Comparison of ENCODE assay signal across 13 mouse cellular contexts in genomic region chr9:121903476-121904305, GRCm38 (mm10). TPM values are rescaled to one million over a fixed set of nuclear protein-coding genes. Genes with fewer than 3 reads are reported as not detected.
DNase-seq lines count a peak whose midpoint lies in the region; ATAC-seq lines count a peak whose summit lies in the region.
"Had no signal": no experiment of that assay in that cellular context is flagged by ENCODE, and none has a peak within 500 bp of the region (broad histone marks: within the 10 kb centered on the region; RNA-seq: fewer than 3 reads in every experiment).

No protein-coding gene starts in this region.

- no peak overlapping the region for H3K4me3 ChIP-seq in forebrain, embryonic 11.5 days (ENCODE audit: low read depth, low read length)
- H3K4me3 ChIP-seq: layer of hippocampus, adult 2 months; limb, embryonic 15.5 days had no signal

- no peak overlapping the region for H3K9ac ChIP-seq in forebrain, embryonic 11.5 days (ENCODE audit: low read length)
- H3K9ac ChIP-seq: hindbrain, embryonic 14.5 days; limb, embryonic 15.5 days had no signal

- WGBS in forebrain, embryonic 11.5 days = 79% methylated on average over 8 of the region's 8 CpGs

- peak; percentile 7 for DNase-seq in kidney, postnatal 10 days
- no peak for DNase-seq in kidney, adult 8-10 months
- peak; percentile 85 for DNase-seq in A20 (ENCODE audit: low read depth, low spot score)
- peak; percentile 62 for DNase-seq in adrenal gland, postnatal 14 days
- peak; percentile 58 for DNase-seq in gastrocnemius, postnatal 25 days
- no peak for DNase-seq in forebrain, embryonic 11.5 days (ENCODE audit: low spot score)
- DNase-seq in c-Kit-positive CD71-positive TER-119-positive erythroid progenitor cells, embryonic 14.5 days (ENCODE audit: low spot score) = no peak

- no peaks in the 10 kb centered on the region for H3K27me3 ChIP-seq in forebrain, embryonic 11.5 days (ENCODE audit: control insufficient read depth, insufficient read depth, low read length)
- H3K27me3 ChIP-seq: limb, embryonic 15.5 days had no signal

- no peaks in the 10 kb centered on the region for H3K36me3 ChIP-seq in forebrain, embryonic 11.5 days (ENCODE audit: control insufficient read depth, insufficient read depth, low read length)
- H3K36me3 ChIP-seq: limb, embryonic 15.5 days had no signal

- no peaks in the 10 kb centered on the region for H3K9me3 ChIP-seq in forebrain, embryonic 11.5 days (ENCODE audit: control insufficient read depth, low read length)
- H3K9me3 ChIP-seq: limb, embryonic 15.5 days had no signal

- no peak overlapping the region for H3K4me2 ChIP-seq in forebrain, embryonic 11.5 days (ENCODE audit: low read depth, low read length, severe bottlenecking)
- H3K4me2 ChIP-seq: hindbrain, embryonic 14.5 days; limb, embryonic 15.5 days had no signal

- no peaks in the 10 kb centered on the region for H3K4me1 ChIP-seq in forebrain, embryonic 11.5 days (replicated peaks; ENCODE audit: control insufficient read depth, insufficient read depth, low read length)
- H3K4me1 ChIP-seq: limb, embryonic 15.5 days had no signal

- H3K27ac ChIP-seq in forebrain, embryonic 11.5 days (ENCODE audit: low read depth, low read length) = no peak overlapping the region
- H3K27ac ChIP-seq: hindbrain, embryonic 14.5 days; layer of hippocampus, adult 2 months; limb, embryonic 15.5 days had no signal

- no peak for ATAC-seq in forebrain, embryonic 11.5 days (replicated peaks; ENCODE audit: low FRiP score)

RNA-seq across cellular contexts. Expression of gene Ackr2, which starts 5.5 kb away (rescaled TPM):
- total RNA-seq in adrenal gland, postnatal 14 days (2021) = 1.4 and 2.1 TPM in 2 replicates
- 1 to 10 TPM; 1.9 to 2.0 TPM for total RNA-seq in gastrocnemius, postnatal 25 days (2021)
- polyA plus RNA-seq in forebrain, embryonic 11.5 days (2014; fragmentation: Nextera tagmentation; extraction: Ambion mirVana) = 0.97 and 1.4 TPM in 2 replicates

RNA-seq across cellular contexts. Expression of gene Cyp8b1, which starts 12.4 kb away (rescaled TPM):
- 1.6 and 10.7 TPM in 2 replicates for total RNA-seq in adrenal gland, postnatal 14 days (2021)
- not detected for total RNA-seq in gastrocnemius, postnatal 25 days (2021)
- not detected in 2 replicates for polyA plus RNA-seq in forebrain, embryonic 11.5 days (2014; fragmentation: Nextera tagmentation; extraction: Ambion mirVana)
- total RNA-seq: ES-E14; layer of hippocampus, adult 2 months; neutrophil, adult 5-6 weeks had no signal
- polyA plus RNA-seq: hindbrain, embryonic 14.5 days; limb, embryonic 15.5 days; stomach, embryonic 14.5 days had no signal

RNA-seq across cellular contexts. Expression of gene Higd1a, which starts 45.5 kb away (rescaled TPM):
- total RNA-seq in adrenal gland, postnatal 14 days (2021) = 112 and 114 TPM in 2 replicates
- total RNA-seq in gastrocnemius, postnatal 25 days (2021) = 100 to 1,000 TPM; 110 to 115 TPM
- polyA plus RNA-seq in forebrain, embryonic 11.5 days (2014; fragmentation: Nextera tagmentation; extraction: Ambion mirVana) = 170 and 184 TPM in 2 replicates

RNA-seq across cellular contexts. Expression of gene Fam198a, which starts 47.1 kb away (rescaled TPM):
- total RNA-seq in adrenal gland, postnatal 14 days (2021) = 2.1 and 2.5 TPM in 2 replicates
- 1 to 10 TPM; 1.3 to 1.6 TPM for total RNA-seq in gastrocnemius, postnatal 25 days (2021)
- 0.31 and 0.40 TPM in 2 replicates for polyA plus RNA-seq in forebrain, embryonic 11.5 days (2014; fragmentation: Nextera tagmentation; extraction: Ambion mirVana)
- total RNA-seq: neutrophil, adult 5-6 weeks had no signal

Comparison
In these comparisons a context has a peak if more than half of its experiments do, and no peak if none do; other contexts are left out.
1. DNase-seq: peak in kidney, postnatal 10 days (single experiment), A20 (single experiment), adrenal gland, postnatal 14 days (single experiment) and gastrocnemius, postnatal 25 days (single experiment); none in kidney, adult 8-10 months (0 of 2), forebrain, embryonic 11.5 days (single experiment) and c-Kit-positive CD71-positive TER-119-positive erythroid progenitor cells, embryonic 14.5 days (single experiment).